Mouse (Mus musculus): ENCODE measurements around the gene Spata33. TPM values are rescaled to one million over a fixed set of nuclear protein-coding genes. Genes with fewer than 3 reads are reported as not detected.
"Not testable (repeated sequence)": the region's sequence is repeated elsewhere in the genome, so short reads cannot be mapped to it uniquely, and the experiment has no call there.

Spata33 gene
- polyA plus RNA-seq, 1 experiment from 2014 or later: 3.7 TPM

DNA sequence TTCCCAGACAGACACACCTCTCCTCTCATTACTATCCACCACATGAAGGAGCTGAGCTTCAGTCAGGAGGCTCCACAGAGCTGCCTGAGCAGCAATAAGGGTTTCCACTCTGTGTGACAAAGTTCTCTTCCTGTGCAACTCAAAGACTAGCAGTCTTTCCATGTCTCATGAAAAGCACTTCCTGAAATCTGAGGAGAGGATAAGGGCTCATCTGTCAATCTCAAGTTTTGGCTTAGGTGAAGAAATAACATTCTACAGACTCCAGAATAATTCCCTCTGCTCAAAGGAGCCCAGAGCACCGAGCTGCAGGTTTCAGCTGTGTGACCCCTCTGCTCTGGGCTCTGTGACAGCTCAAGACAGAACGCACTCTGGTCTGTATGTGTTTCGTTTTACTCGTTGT lies 40.3 kb downstream of the Spata33 start:
- ATAC-seq (ENCODE audit: extremely low read depth, insufficient number of reproducible peaks, low FRiP score, low TSS enrichment): no peak
- Histone ChIP-seq H3K36me3 (peaks cover 64% of the 10 kb centered on the region), H3K4me1 (peaks cover 27% of the 10 kb centered on the region), H3K9ac (peak overlapping the region; percentile 98), H3K9me3 (no peaks in the 10 kb centered on the region), H3K4me3 (peak overlapping the region; percentile 88), H3K27me3 (replicated peaks) (no peaks in the 10 kb centered on the region), H3K27ac (replicated peaks) (peak overlapping the region; percentile 90; the same call in 1 of the 2 replicates), H3K4me2 (peak overlapping the region; percentile 96)
- WGBS: 48% methylated on average over 4 of the region's 4 CpGs

DNA sequence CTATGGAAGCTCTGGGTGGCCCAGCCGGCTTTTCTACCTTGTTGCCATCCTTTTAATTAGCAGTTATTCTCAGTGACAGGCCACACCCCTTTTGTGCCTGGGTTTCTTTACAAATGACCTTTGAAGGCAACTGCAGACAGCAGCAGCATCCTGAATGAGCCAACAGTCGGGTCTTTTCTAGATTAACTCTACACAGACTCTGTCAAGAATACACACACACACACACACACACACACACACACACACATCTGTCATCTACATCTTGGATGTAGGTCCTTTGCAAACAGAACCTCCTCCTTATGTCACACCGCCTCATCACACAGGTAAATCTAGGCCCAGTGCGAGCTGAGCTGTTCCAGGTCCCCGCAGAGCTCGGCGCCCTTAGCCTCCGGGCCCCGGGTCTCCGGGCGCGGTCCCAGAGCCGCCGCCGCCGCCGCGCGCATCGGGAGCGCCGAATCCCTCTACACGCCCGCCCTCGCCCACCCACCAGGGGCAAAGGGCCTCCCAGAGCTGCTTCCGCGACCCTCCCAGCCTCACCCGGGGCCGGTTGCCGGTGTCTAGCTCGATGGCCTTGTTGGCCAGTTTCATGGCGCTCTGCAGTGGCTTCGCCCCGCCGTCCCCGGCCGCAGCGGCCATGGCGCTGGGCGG lies 40.9 kb downstream of the Spata33 start:
- WGBS: under 1% methylated on average over 30 of the region's 40 CpGs
- peak overlapping the region; percentile 98 for H3K9ac ChIP-seq
- no peaks in the 10 kb centered on the region for H3K9me3 ChIP-seq
- peaks cover 27% of the 10 kb centered on the region for H3K4me1 ChIP-seq
- peak overlapping the region; percentile 96 for H3K4me2 ChIP-seq
- peak overlapping the region; percentile 88 for H3K4me3 ChIP-seq
- peaks cover 64% of the 10 kb centered on the region for H3K36me3 ChIP-seq
- no peaks in the 10 kb centered on the region for H3K27me3 ChIP-seq (replicated peaks)
- H3K27ac ChIP-seq (replicated peaks): peak overlapping the region; percentile 90
- ATAC-seq (ENCODE audit: extremely low read depth, insufficient number of reproducible peaks, low FRiP score, low TSS enrichment): peak; percentile 6; the same call in 1 of the 2 replicates

DNA sequence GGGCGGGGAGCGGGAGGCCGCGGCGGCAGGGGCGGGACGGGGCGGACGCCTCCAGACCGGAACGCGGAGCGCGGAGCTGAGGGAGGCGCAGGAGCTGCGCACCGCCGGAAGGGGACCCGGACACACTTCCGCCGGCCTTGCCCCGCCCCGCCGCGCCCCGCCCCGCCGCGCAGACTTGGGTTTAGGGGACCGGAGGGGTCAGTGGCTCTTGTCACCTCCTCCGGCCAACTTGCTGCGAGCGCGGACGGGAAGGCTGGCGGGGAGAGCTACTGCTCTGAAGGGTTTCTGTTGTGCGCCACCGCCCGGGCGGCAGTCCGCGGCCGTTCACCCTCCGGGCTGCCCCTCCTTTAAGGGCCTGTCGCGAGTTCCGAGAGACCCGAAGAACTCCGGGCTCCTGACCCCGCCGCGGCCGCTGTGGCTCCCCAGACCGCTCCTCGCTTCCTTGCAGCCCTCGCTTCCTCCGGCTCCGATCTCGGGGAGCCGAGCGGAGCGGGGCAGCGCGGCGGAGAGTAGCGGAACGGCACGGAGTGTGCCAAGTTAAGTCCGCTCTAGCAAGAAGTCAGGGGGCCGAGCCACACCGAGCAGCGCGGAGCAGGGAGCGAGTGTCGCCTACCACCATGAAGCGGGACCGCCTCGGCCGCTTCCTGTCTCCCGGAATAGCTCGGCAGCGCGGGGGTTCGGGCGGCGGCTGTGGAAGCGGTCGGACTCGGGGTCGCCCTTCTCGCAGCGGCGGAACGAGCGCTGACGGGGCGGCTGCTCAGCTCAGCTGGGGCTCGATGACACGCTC lies 41.7 kb downstream of the Spata33 start, which contains the start of the genes Zfp276 and Vps9d1:
Gene Zfp276 (plus strand): TSS at position 97 of the 787 bp plus-strand sequence.
Gene Vps9d1 (minus strand): TSS at position 250 of the 787 bp plus-strand sequence.
- peak; percentile 88 for ATAC-seq (ENCODE audit: extremely low read depth, insufficient number of reproducible peaks, low FRiP score, low TSS enrichment)
- Histone ChIP-seq H3K9me3 (no peaks in the 10 kb centered on the region), H3K27me3 (replicated peaks) (no peaks in the 10 kb centered on the region), H3K4me2 (peak within 1 kb of the TSS; percentile 96), H3K9ac (peak within 1 kb of the TSS; percentile 98), H3K36me3 (peaks cover 64% of the 10 kb centered on the region), H3K4me1 (peaks cover 27% of the 10 kb centered on the region), H3K27ac (replicated peaks) (peak within 1 kb of the TSS; percentile 90), H3K4me3 (peak within 1 kb of the TSS; percentile 88)
- WGBS: under 1% methylated on average over 79 of the region's 99 CpGs

DNA sequence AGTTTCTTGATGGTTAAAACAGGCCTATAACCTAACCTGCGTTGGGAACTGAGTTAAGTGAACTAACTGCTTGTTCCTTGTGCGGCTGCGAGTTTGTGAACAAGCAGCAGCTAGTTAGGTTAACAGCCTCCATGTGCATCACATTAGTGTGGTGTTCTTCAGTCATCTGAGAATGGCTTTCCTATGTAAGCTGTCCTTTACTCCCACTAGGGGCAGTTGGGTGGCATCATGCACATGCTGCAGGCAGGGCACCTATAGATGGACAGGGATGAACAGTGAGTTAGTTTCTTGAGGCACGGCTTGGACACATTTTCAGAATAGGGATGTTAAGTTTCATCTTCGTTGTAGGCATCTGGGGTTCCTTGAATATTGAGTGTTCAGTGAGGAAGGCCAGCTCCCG lies 42.5 kb downstream of the Spata33 start:
- Histone ChIP-seq H3K4me1 (peaks cover 27% of the 10 kb centered on the region), H3K9me3 (no peaks in the 10 kb centered on the region), H3K27me3 (replicated peaks) (no peaks in the 10 kb centered on the region), H3K36me3 (peaks cover 64% of the 10 kb centered on the region), H3K4me3 (peak overlapping the region; percentile 88), H3K27ac (replicated peaks) (no peak overlapping the region), H3K4me2 (peak overlapping the region; percentile 96), H3K9ac (peak overlapping the region; percentile 98)
- no peak for ATAC-seq (ENCODE audit: extremely low read depth, insufficient number of reproducible peaks, low FRiP score, low TSS enrichment)
- WGBS: 63% methylated on average over 6 of the region's 6 CpGs

DNA sequence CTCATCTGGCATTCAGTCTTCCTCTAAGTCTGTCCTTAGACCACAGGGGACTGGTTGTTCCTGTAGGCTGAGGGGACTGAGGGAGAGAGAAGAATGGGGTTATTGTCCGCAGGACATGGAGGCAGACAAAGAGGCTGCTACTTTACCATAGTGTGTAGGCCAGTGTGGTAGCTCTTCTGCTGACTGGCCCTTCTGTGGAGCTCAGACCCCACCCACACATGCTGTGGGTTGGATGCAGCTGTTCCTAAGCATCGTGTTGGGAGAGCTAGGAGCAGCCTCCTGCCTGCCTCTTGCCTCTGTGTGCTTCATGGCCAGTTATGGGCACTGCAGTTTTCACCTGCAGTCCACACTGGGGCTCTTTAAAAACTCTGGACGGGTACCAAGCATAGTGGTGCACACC lies 44.5 kb downstream of the Spata33 start:
- Histone ChIP-seq H3K4me3 (no peak overlapping the region), H3K9me3 (no peaks in the 10 kb centered on the region), H3K4me1 (peaks cover 27% of the 10 kb centered on the region), H3K4me2 (no peak overlapping the region), H3K27me3 (replicated peaks) (no peaks in the 10 kb centered on the region), H3K9ac (no peak overlapping the region), H3K36me3 (peaks cover 60% of the 10 kb centered on the region), H3K27ac (replicated peaks) (no peak overlapping the region)
- 84% methylated on average over 3 of the region's 3 CpGs for WGBS
- ATAC-seq (ENCODE audit: extremely low read depth, insufficient number of reproducible peaks, low FRiP score, low TSS enrichment): no peak

DNA sequence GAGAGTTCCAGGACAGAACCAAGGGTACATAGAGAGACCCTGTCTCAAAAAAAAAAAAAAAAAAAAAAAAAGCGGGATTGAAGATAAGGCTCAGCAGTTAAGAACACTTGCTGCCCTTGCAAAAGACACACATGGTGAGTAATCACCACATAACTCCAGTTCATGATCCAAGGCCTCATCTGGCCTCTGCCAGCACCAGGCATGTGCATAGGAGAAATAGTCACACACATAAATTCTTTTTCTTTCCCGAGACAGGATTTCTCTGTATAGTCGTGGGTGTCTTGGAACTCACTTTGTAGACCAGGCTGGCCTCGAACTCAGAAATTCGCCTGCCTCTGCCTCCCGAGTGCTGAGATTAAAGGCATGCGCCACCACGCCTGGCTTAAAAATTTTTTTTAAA lies 45.0 kb downstream of the Spata33 start:
- not testable (repeated sequence) for H3K4me3 ChIP-seq; H3K9me3 ChIP-seq; H3K27ac ChIP-seq (replicated peaks); H3K9ac ChIP-seq; H3K4me2 ChIP-seq; ATAC-seq (ENCODE audit: extremely low read depth, insufficient number of reproducible peaks, low FRiP score, low TSS enrichment); H3K27me3 ChIP-seq (replicated peaks)
- peaks cover 24% of the 10 kb centered on the region for H3K4me1 ChIP-seq
- peaks cover 64% of the 10 kb centered on the region for H3K36me3 ChIP-seq
- WGBS: 83% methylated on average over 8 of the region's 8 CpGs

DNA sequence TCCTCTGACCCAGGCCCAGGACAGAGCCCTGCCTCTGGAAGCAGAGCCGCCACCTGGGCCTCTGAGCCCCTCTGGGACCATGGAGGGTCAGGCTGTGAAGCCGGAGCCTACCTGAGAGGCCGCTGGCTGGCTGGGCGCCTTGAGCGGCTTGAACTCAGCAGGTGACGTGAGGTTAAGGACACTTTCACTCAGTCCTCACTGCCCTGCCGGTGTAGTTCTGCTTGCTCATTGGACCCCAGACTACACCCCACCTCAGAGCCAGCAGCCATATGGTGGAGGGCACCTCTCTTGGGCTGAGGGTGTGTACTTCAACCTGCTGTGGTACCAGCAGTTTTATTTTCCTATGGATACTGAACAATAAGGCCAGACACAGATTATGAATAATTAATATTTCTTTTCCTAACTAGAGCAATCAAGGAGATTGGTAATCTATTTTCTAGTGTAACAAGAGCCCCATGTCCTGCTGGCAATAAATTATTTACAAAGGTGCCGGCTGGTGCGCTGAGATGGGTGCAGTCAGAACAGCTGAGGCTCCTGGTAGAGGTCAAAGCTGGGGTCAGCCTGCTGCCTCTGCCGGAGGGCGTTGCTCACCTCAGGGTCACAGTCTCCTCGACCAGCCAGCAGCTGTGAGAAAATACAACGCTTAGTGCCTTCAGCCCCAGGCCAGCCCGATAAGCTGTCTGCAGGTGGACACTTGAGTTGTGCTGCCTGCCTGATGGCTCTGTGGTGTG lies 55.5 kb downstream of the Spata33 start:
- H3K27ac ChIP-seq (replicated peaks): 0 out of 2 replicates have a peak overlapping the region, but pooled peaks have one; percentile 8
- 76% methylated on average over 14 of the region's 14 CpGs for WGBS

DNA sequence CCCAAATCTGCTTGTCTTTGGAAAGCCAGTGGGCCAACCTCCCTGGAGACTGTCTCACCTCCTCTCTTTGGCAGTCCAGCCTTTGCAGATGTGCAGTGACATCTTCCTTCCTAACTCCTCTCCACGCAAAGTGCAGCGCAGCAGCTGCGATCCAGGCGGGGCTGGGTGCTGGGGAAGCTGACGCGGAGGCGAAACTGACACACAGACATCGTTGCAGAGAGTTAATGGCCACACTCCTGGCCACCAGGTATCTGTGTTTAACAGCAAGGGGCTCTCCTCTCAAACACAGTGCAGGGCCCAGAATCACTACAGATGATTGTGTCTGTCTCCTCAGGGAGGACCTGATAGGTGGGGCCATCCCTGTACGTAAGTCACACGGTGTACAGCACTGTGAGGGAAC lies 58.5 kb downstream of the Spata33 start:
- H3K27me3 ChIP-seq (replicated peaks): no peaks in the 10 kb centered on the region
- no peak overlapping the region for H3K4me3 ChIP-seq
- no peaks in the 10 kb centered on the region for H3K9me3 ChIP-seq
- H3K36me3 ChIP-seq: peaks cover 68% of the 10 kb centered on the region
- no peak overlapping the region for H3K27ac ChIP-seq (replicated peaks)
- 89% methylated on average over 10 of the region's 10 CpGs for WGBS
- no peak overlapping the region for H3K9ac ChIP-seq
- no peaks in the 10 kb centered on the region for H3K4me1 ChIP-seq
- no peak for ATAC-seq (ENCODE audit: extremely low read depth, insufficient number of reproducible peaks, low FRiP score, low TSS enrichment)
- no peak overlapping the region for H3K4me2 ChIP-seq

More for the DNA sequence above, 55.5 kb downstream of the Spata33 start:
- ATAC-seq (ENCODE audit: extremely low read depth, insufficient number of reproducible peaks, low FRiP score, low TSS enrichment): no peak; the same call in 1 of the 2 replicates
- no peak overlapping the region for H3K4me2 ChIP-seq
- no peaks in the 10 kb centered on the region for H3K27me3 ChIP-seq (replicated peaks)
- no peak overlapping the region for H3K4me3 ChIP-seq
- H3K9ac ChIP-seq: no peak overlapping the region
- H3K36me3 ChIP-seq: peaks cover 84% of the 10 kb centered on the region
- H3K4me1 ChIP-seq: no peaks in the 10 kb centered on the region
- no peaks in the 10 kb centered on the region for H3K9me3 ChIP-seq

Other genes starting within 250 kb of the Spata33 start
- 18.8 and 20.3 TPM in 2 replicates for gene Ankrd11, start 170.6 kb upstream of the Spata33 start, polyA plus RNA-seq (2015; fragmentation: Nextera tagmentation; extraction: Ambion mirVana)
- 62.2 and 62.7 TPM in 2 replicates for gene Spg7, start 149.9 kb upstream of the Spata33 start, polyA plus RNA-seq (2015; fragmentation: Nextera tagmentation; extraction: Ambion mirVana)
- 938 and 957 TPM in 2 replicates for gene Rpl13, start 110.5 kb upstream of the Spata33 start, polyA plus RNA-seq (2015; fragmentation: Nextera tagmentation; extraction: Ambion mirVana)
- gene Cpne7, start 95.5 kb upstream of the Spata33 start, polyA plus RNA-seq (2015; fragmentation: Nextera tagmentation; extraction: Ambion mirVana): 0.19 and 0.24 TPM in 2 replicates
- gene Sult5a1, start 54.5 kb upstream of the Spata33 start, polyA plus RNA-seq (2015; fragmentation: Nextera tagmentation; extraction: Ambion mirVana): 4.0 and 7.5 TPM in 2 replicates
- 2.5 and 3.3 TPM in 2 replicates for gene Dpep1, start 26.6 kb upstream of the Spata33 start, polyA plus RNA-seq (2015; fragmentation: Nextera tagmentation; extraction: Ambion mirVana)
- 91.2 and 99.4 TPM in 2 replicates for gene Chmp1a, start 69 bp upstream of the Spata33 start, polyA plus RNA-seq (2015; fragmentation: Nextera tagmentation; extraction: Ambion mirVana)
- 19.5 and 20.5 TPM in 2 replicates for gene Cdk10, start 12.0 kb downstream of the Spata33 start, polyA plus RNA-seq (2015; fragmentation: Nextera tagmentation; extraction: Ambion mirVana)
- gene Spata2l, start 23.4 kb downstream of the Spata33 start, polyA plus RNA-seq (2015; fragmentation: Nextera tagmentation; extraction: Ambion mirVana): 3.1 and 3.2 TPM in 2 replicates
- 12.7 and 13.5 TPM in 2 replicates for gene Zfp276, start 41.4 kb downstream of the Spata33 start, polyA plus RNA-seq (2015; fragmentation: Nextera tagmentation; extraction: Ambion mirVana)
- 18.1 and 18.5 TPM in 2 replicates for gene Vps9d1, start 41.5 kb downstream of the Spata33 start, polyA plus RNA-seq (2015; fragmentation: Nextera tagmentation; extraction: Ambion mirVana)
- 17.0 and 17.5 TPM in 2 replicates for gene Fanca, start 105.7 kb downstream of the Spata33 start, polyA plus RNA-seq (2015; fragmentation: Nextera tagmentation; extraction: Ambion mirVana)
- 1.1 and 1.7 TPM in 2 replicates for gene Spire2, start 119.9 kb downstream of the Spata33 start, polyA plus RNA-seq (2015; fragmentation: Nextera tagmentation; extraction: Ambion mirVana)
- 136 and 141 TPM in 2 replicates for gene Tcf25, start 160.9 kb downstream of the Spata33 start, polyA plus RNA-seq (2015; fragmentation: Nextera tagmentation; extraction: Ambion mirVana)
- not detected in 2 replicates for gene Mc1r, start 194.3 kb downstream of the Spata33 start, polyA plus RNA-seq (2015; fragmentation: Nextera tagmentation; extraction: Ambion mirVana)
- 4.1 and 4.9 TPM in 2 replicates for gene Tubb3, start 198.6 kb downstream of the Spata33 start, polyA plus RNA-seq (2015; fragmentation: Nextera tagmentation; extraction: Ambion mirVana)
- gene Def8, start 210.7 kb downstream of the Spata33 start, polyA plus RNA-seq (2015; fragmentation: Nextera tagmentation; extraction: Ambion mirVana): 30.4 and 31.1 TPM in 2 replicates